Mouse (Mus musculus) E14TG2a.4 (cell line): ENCODE measurements around the gene Hnrnpa0.

Experiments used
- CTCF ChIP-seq: conservative IDR thresholded peaks from 2 replicates; pipeline ENCODE4 v1.5.1; 2014; ENCODE audit warnings: low read length
- POU5F1 ChIP-seq: IDR thresholded peaks from 2 replicates; pipeline ENCODE4 v1.6.1; 2014; ENCODE audit warnings: low read length, borderline replicate concordance

DNA sequence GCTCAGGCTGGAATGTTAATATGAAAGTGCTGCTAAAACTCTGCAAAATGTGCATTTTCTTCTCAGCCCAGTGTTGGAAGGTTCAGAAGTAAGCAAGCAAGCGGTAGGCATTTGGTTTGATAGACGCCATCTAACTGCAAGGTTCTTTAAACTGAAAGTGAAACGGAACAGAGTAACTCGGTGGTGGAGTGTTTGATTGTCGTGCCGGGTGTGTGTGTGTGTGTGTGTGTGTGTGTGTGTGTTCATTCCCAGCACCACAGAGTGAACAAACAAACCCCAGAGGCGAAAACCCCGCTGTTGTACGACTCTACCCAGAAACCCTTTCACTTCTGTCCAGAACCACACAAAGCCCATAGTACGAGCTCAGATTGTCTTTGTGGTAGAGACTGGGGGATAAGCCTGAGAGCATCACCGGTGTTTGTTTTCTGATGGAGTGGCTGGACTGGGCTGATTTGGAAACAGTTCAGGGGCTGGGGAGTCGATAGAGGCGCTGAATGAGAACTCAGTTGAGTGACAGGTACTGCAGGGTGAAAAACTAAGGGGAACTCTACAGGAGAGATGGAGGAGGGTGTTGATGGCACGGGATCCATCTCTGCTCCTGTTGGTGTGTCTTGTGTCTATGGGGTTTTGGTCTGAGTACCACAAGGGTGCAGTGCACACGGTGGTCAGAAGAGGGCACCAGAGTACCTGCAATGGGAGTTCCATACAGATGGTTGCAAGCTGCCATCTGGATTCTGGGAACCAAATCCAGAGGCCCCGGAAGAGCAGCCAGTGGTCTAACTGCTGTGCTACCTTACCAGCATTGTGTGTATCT lies 29.9 kb upstream of the Hnrnpa0 start:
- TF ChIP-seq CTCF (peak; percentile 89), POU5F1 (no peak)
